Mouse (Mus musculus) adipose tissue, adult 10 weeks (tissue): ENCODE results near the gene B130006D01Rik. TPM values are rescaled to one million over a fixed set of nuclear protein-coding genes. Genes with fewer than 3 reads are reported as not detected.

Source experiments
- polyA plus RNA-seq: library from polyadenylated mRNA; stranded (reverse); fragments of 350-450 nt; fragmentation: Illumina TruSeq; extraction: RNeasy Lipid Tissue Mini Kit (QIAGEN cat#74804); gene quantifications from one replicate; pipeline ENCODE4 v1.2.3, GENCODE M21; 2014; ENCODE audit warnings: low read depth, low replicate concordance

The B130006D01Rik gene
- polyA plus RNA-seq = not detected

GRCm38 (mm10) chr11:95723287-95723686, at the start of gene B130006D01Rik:
Gene B130006D01Rik, plus strand, starts transcription at chr11:95723587.

DNA sequence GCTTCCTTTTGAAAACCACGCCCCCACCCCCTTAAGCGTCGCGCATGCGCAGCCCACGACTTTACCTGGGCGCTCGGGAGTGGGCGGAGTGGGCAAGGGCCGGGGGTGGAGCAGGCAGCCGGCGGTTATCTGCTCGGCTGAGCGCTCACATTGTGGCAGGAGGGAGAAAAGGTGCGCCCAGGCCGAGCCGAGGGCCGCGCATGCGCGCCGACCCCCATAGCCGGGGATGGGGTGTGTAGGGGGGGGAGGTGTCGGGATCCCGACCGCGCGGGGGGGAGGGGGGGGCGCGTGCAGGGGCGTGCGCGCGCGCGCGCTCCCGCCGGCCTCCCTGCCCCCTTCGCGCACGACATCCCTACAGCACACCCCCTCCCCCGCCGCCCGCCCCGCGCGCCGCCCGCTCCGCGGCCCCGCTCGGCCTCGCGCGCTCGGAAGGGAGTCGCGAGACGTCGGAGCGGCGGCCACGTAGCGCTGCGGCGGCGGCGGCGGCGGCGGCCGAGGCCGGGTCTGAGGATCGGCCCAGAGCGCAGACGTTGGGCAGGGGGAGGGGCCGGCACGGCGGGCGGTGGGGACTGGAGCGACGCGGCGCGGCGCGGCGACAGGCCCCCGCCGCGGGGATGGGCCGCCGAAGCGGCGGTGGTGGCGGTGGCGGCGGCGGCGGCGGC, 10.7 kb upstream of the B130006D01Rik start, which contains the start of gene Zfp652:
Zfp652 (plus strand) TSS at position 111 of the 662 bp plus-strand sequence.

Other genes starting within 250 kb of the B130006D01Rik start
- gene Nxph3, start 209.0 kb upstream of the B130006D01Rik start, polyA plus RNA-seq = 1.4 TPM
- gene Ngfr, start 135.9 kb upstream of the B130006D01Rik start, polyA plus RNA-seq = 1.9 TPM
- gene Phb, start 56.6 kb upstream of the B130006D01Rik start, polyA plus RNA-seq = 161 TPM
- 15.8 TPM for gene Zfp652, start 10.9 kb upstream of the B130006D01Rik start, polyA plus RNA-seq
- 14.7 TPM for gene Phospho1, start 100.9 kb downstream of the B130006D01Rik start, polyA plus RNA-seq
- 15.3 TPM for gene Gngt2, start 113.6 kb downstream of the B130006D01Rik start, polyA plus RNA-seq
- 4.9 TPM for gene Abi3, start 118.9 kb downstream of the B130006D01Rik start, polyA plus RNA-seq
- 31.1 TPM for gene B4galnt2, start 191.3 kb downstream of the B130006D01Rik start, polyA plus RNA-seq